Mouse (Mus musculus) liver, embryonic 14.5 days (tissue): ENCODE measurements around the gene Nfyb. TPM values are rescaled to one million over a fixed set of nuclear protein-coding genes. Genes with fewer than 3 reads are reported as not detected.

Experiments used
- ATAC-seq: fragments of 200-750 bp; cut with Nextera tagmentation; 2 replicates; pipeline ENCODE4 v1.8.0; 2017; ENCODE audit warnings: moderate number of reproducible peaks, mild to moderate bottlenecking, moderate library complexity; ENCODE audit not compliant: insufficient read depth
- DNase-seq, 3 experiments: peaks; one replicate each; pipeline ENCODE4 v3.0.0-alpha.2; 2012 to 2013; ENCODE audit warnings: low read depth in 3 of 3, low spot score in 3 of 3
- H3K27ac ChIP-seq: fragments of 300-500 bp; sonication (generic); 2 replicates; pipeline ENCODE4 v1.5.1; 2014; ENCODE audit warnings: moderate library complexity, mild to moderate bottlenecking, control low read depth, inconsistent platforms
- H3K27me3 ChIP-seq: fragments of 300-500 bp; sonication (generic); 2 replicates; pipeline ENCODE4 v1.6.1; 2014; ENCODE audit warnings: mild to moderate bottlenecking, low read length, moderate library complexity; ENCODE audit not compliant: control insufficient read depth, insufficient read depth
- H3K36me3 ChIP-seq: fragments of 300-500 bp; sonication (generic); replicated peaks from 2 replicates; pipeline ENCODE4 v1.6.1; 2014; ENCODE audit warnings: low read depth; ENCODE audit not compliant: control insufficient read depth, insufficient read depth
- H3K4me1 ChIP-seq, 2 experiments: fragments of 200-500 bp in 1 of 2; fragments of 300-500 bp in 1 of 2; sonication (generic) in 1 of 2; replicated peaks; 2 replicates each; pipeline ENCODE4 v1.6.1; 2012 to 2014; ENCODE audit warnings: antibody characterized with exemption in 1 of 2, inconsistent platforms in 1 of 2, low read length in 1 of 2; ENCODE audit not compliant: control insufficient read depth in 2 of 2, insufficient read depth in 2 of 2
- H3K4me2 ChIP-seq: fragments of 300-500 bp; sonication (generic); 2 replicates; pipeline ENCODE4 v1.6.1; 2014; ENCODE audit warnings: low read depth, mild to moderate bottlenecking, control low read depth, moderate library complexity
- H3K4me3 ChIP-seq, 2 experiments: fragments of 200-500 bp in 1 of 2; fragments of 300-500 bp in 1 of 2; sonication (generic) in 1 of 2; 2 replicates each; pipeline ENCODE4 v1.5.1; 2012 to 2014; ENCODE audit warnings: low read depth in 2 of 2, low read length in 2 of 2, mild to moderate bottlenecking in 2 of 2, control low read depth in 1 of 2, inconsistent platforms in 1 of 2, moderate library complexity in 1 of 2; ENCODE audit not compliant: insufficient read depth in 1 of 2
- H3K9ac ChIP-seq: fragments of 300-500 bp; sonication (generic); replicated peaks from 2 replicates; pipeline ENCODE4 v1.6.1; 2014; ENCODE audit warnings: mild to moderate bottlenecking, control low read depth, moderate library complexity
- H3K9me3 ChIP-seq: fragments of 300-500 bp; sonication (generic); 2 replicates; pipeline ENCODE4 v1.6.1; 2016; ENCODE audit warnings: low read length, mixed read lengths; ENCODE audit not compliant: control insufficient read depth
- CTCF ChIP-seq: IDR thresholded peaks from 2 replicates; pipeline ENCODE4 v1.5.1; 2016; ENCODE audit warnings: antibody characterized with exemption, low read depth, control low read depth
- EP300 ChIP-seq: IDR thresholded peaks from 2 replicates; pipeline ENCODE4 v1.6.1; 2016; ENCODE audit warnings: antibody characterized with exemption, low read depth
- WGBS: fragments of 180-500 bp; shearing (Covaris S2); extraction: QIAGEN DNeasy Blood & Tissue Kit; methylation state at CpG from one replicate; pipeline ENCODE4 v1.1.7; 2014; ENCODE audit not compliant: insufficient replicate concordance; 5-methylcytosine and 5-hydroxymethylcytosine counted together
- polyA plus RNA-seq, 2 experiments: library from polyadenylated mRNA; depleted of rRNA in 1 of 2; stranded (reverse) in 1 of 2; unstranded in 1 of 2; fragments of >200 nt; fragmentation: Nextera tagmentation in 1 of 2; extraction: Ambion mirVana in 1 of 2; gene quantifications; 2 replicates each; pipeline versions ENCODE4 v1.2.1 to v1.2.3; 2012 to 2014

Gene Nfyb
- polyA plus RNA-seq, 2 experiments: 22.0 to 31.9 TPM

DNA sequence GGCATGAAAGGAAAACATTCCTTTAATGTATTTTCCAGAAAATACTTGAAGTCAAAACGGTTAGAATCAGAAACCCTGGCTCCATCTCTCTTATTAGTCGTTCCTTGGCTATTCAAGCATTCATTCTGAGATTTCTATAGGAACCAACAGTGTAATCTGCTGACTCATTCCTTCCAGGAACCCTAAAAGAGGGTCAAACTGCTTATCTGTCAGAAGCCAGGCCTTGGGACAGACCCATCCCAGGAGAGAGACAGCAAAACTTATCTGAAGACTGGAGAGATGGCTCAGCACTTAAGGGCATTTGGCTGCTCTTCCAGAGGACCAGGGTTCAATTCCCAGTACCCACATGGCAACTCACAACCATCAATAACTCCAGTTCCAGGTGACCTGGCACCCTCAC is 13.1 kb upstream of the Nfyb start:
- peak; percentile 71 to 77 (median 73) for DNase-seq
- peak; percentile 77 for ATAC-seq
- H3K36me3 ChIP-seq: no peaks in the 10 kb centered on the region
- H3K27me3 ChIP-seq: no peaks in the 10 kb centered on the region
- no peak overlapping the region for H3K27ac ChIP-seq
- no peak for TF ChIP-seq CTCF
- peak; percentile 73 for TF ChIP-seq EP300
- no peak overlapping the region; the same call in 1 of the 2 replicates for H3K4me2 ChIP-seq
- WGBS: 29% methylated on average over 2 of the region's 2 CpGs
- no peak overlapping the region for H3K9ac ChIP-seq
- no peak overlapping the region for H3K4me3 ChIP-seq
- H3K9me3 ChIP-seq: no peaks in the 10 kb centered on the region
- H3K4me1 ChIP-seq: peaks cover 22 to 42% of the 10 kb centered on the region in 2 experiments

DNA sequence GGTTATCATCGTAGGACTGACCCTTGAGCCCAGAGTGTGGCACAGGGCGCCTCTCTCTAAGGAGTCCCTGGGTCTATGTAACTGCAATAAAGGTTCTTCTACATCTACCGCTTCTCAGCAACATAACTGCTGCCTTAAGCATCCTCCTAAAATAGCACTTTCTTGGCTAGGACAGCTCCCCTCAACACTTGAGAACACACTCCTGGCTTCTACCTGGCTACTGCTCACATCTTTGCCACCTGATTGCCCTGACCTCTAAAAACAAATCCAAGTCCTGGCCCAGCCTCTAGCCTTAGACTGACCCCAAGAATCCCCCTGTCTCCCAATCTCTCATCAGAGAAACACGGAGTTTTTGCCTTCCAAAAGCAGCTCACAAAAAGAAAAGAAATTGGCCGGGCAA is 10.9 kb upstream of the Nfyb start:
- Histone ChIP-seq H3K4me1 (peaks cover 22 to 34% of the 10 kb centered on the region in 2 experiments), H3K4me3 (no peak overlapping the region), H3K9me3 (no peaks in the 10 kb centered on the region), H3K4me2 (no peak overlapping the region), H3K27ac (no peak overlapping the region), H3K27me3 (no peaks in the 10 kb centered on the region), H3K9ac (no peak overlapping the region), H3K36me3 (no peaks in the 10 kb centered on the region)
- TF ChIP-seq EP300: no peak
- TF ChIP-seq CTCF: no peak
- no peak for ATAC-seq
- 69% methylated on average over 5 of the region's 5 CpGs for WGBS
- DNase-seq: no peak

DNA sequence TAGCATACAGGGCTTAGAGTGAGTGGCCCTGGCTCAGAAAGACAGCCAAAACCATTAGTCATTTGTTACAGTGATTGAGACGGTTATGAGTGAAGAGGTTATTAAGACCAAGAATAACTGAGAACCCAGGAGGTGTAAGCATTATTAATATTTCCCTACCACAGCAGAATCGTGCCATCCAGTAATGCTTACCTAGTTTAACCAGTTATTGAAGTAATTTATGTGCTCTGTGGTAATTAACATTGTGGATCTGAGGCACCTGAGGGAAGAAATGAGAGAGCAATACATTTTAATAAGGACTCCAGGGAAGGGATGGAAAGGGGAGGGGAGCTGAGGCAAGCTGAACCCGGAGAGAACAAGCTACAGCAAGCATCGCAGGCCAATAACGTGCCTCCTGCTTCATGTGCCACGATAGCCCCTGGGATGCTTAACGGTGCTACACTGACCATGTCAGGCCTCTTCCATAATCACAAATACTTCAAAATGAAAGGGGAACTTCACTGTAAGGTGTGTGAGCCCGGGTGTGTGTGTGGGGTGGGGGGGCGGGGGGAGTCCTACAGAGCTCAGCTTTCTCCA is 7.7 kb upstream of the Nfyb start:
- Histone ChIP-seq H3K4me2 (no peak overlapping the region), H3K4me1 (peaks cover 3 to 7% of the 10 kb centered on the region in 2 experiments), H3K9ac (no peak overlapping the region), H3K27me3 (no peaks in the 10 kb centered on the region), H3K4me3 (no peak overlapping the region), H3K36me3 (no peaks in the 10 kb centered on the region), H3K27ac (no peak overlapping the region), H3K9me3 (no peaks in the 10 kb centered on the region)
- ATAC-seq (no peak), DNase-seq (no peak)
- TF ChIP-seq CTCF: no peak
- WGBS: 58% methylated on average over 9 of the region's 9 CpGs

DNA sequence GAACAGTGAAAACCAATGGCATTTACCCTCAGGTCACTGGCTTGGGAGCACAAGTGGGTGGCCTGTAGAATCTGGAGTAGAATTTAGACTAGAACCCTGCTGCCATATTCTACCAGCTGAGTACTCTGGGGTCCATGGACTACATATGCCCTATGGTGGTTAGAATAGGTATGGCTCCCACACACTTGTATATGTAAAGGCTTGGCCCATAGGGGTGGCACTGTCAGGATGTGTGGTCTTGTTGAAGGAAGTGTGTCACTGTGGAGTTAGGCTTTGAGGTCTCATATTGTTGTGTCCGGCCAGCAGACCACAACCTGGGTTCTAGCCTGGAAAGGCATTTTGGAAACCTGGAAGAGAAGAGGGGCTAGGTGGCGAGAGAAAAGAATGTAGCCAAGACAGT is 6.8 kb upstream of the Nfyb start:
- Histone ChIP-seq H3K27me3 (no peaks in the 10 kb centered on the region), H3K4me3 (no peak overlapping the region), H3K4me1 (no peaks in the 10 kb centered on the region), H3K27ac (no peak overlapping the region), H3K9ac (no peak overlapping the region), H3K9me3 (no peaks in the 10 kb centered on the region), H3K36me3 (no peaks in the 10 kb centered on the region), H3K4me2 (no peak overlapping the region)
- no peak for TF ChIP-seq CTCF
- no peak for TF ChIP-seq EP300
- DNase-seq: no peak
- WGBS: 59% methylated on average over 2 of the region's 2 CpGs
- no peak for ATAC-seq

DNA sequence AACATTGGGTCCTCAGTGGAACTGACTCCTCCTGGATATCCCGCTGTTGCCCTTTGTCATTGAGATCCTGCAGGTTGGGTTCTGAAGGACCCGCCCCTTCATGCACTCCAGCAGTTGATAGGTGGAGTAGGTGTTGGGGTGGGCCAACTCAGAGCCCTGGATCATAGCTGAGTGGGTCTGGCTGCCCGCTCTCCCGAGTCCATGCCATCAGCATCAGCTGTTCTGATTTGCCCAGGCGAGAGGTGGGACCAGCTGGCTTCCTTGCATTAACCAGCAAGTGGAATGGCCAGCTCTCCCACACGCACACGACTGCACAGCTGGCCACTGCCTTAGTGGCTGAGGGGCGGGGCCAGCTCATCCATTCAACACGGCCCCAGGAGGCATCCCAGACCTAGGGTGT is 5.0 kb upstream of the Nfyb start:
- Histone ChIP-seq H3K4me2 (no peak overlapping the region), H3K9me3 (no peaks in the 10 kb centered on the region), H3K27ac (no peak overlapping the region), H3K27me3 (no peaks in the 10 kb centered on the region), H3K4me3 (no peak overlapping the region), H3K4me1 (peaks cover 5 to 9% of the 10 kb centered on the region in 2 experiments; a peak in 3 of 4 replicates), H3K9ac (no peak overlapping the region), H3K36me3 (no peaks in the 10 kb centered on the region)
- DNase-seq (no peak), ATAC-seq (no peak)
- 49% methylated on average over 9 of the region's 9 CpGs for WGBS
- TF ChIP-seq CTCF: no peak
- no peak for TF ChIP-seq EP300
